Mouse (Mus musculus) lung, adult 18-20 months (tissue): Measurements from ENCODE around the gene Utp14b.

Experiments
- DNase-seq, 2 experiments: peaks; one replicate each; pipeline ENCODE4 v3.0.0; 2022; ENCODE audit warnings: mixed read lengths in 2 of 2

Utp14b gene

DNA sequence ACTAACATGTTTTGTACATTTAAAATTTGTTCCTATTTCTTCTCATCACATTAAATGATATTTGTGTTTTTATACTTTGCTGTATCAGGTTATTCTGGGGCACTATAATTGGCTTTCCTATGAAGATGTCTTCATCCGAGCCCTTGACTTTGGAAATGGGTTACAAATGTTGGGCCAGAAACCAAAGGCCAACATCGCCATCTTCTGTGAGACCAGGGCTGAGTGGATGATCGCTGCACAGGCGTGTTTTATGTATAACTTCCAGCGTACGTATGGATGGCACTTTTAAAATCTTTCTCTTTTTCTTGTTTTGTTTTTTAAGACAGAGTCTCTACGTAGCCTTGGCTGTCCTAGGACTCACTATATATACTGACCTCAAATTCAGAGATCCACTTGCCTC is 30.3 kb downstream of the Utp14b start:
- no peak for DNase-seq

DNA sequence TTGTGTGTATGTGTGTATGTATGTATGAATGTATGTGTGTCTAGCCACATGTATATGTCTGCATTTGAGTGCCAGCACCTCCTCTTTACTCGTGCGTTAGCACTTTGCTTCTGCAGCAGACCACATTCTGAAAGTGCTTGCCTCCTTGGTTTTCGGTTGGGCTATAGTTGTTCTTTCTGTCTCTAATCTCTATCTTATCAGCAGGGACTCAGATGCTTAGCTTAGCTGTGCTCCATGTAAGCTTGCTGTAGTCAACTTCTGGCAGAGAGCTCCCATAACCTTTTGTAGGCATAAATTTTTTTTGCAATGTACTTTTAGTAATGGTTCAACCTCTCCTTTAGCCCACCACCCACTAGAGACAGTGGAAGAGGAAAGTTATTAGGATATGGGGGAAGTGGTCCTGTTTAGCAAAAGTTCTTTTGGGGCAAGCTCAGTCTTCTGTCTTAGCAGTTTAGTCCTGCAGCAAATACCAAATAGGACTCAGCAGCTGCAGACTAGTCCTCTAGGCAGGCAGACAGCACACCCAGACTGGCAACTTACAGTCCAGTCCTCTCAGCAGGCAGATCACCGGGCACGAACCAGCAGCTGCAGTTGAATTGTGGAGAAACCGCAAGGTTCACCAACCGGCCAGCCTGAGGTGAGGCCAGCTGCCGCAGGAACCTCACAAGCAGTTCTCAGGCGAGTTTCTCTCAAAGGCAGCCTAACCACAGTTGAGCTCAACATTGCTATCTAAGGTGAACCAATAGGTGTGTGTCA is 36.8 kb downstream of the Utp14b start:
- DNase-seq: no peak

DNA sequence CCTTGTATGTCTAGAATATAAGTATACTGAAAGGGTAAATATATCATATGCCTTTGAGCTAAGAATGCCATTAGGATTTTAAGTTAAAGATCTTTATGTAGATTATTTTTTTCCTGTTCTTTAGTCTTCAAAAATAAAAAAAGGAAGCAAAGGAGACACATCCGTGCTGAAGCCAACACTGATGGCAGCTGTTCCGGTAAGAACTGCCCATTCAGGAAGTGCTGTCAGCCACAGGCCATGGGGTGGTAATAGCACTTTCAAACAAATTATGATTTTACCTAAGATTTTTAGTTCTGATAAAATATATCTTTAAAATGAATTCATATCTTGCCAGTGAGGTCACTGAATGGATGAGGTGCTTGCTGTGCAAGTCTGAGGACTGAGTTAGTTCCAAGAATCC is 38.5 kb downstream of the Utp14b start:
- no peak for DNase-seq

DNA sequence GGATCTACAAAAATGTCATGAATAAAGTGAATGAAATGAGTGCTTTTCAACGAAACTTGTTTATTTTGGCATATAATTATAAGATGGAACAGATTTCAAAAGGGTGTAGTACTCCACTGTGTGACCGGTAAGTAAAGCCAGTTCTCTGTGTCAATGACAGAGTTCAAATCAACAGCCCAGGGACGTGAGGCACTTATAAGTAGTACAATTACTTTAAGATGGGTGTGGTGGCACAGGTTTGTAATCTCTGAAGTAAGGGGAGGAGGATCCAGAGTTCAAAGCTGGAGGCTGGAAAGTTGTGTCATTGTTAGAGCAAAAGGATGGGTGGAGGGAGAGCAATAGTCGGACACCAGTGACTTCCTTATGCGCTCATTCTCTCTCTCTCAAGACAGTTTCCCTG is 39.1 kb downstream of the Utp14b start:
- no peak for DNase-seq

DNA sequence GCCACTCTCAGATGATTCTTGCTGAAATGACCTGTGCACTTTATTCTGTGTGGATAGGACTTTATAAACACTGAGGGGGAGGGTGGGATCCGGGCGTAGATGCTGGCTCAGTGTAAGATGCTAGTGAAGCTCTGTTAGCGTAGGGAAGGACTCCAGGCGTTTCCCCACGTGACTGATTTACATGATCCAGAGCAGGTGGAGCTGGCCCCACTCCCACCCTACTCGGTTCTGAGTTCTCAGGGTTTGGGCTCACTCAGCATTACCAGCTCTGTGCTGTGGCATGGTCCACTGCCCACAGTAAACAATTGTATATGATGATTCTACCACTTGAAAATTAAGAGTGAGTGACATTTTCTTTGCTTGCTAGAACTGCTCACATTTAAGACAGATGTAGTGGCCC is 40.3 kb downstream of the Utp14b start:
- no peak for DNase-seq

DNA sequence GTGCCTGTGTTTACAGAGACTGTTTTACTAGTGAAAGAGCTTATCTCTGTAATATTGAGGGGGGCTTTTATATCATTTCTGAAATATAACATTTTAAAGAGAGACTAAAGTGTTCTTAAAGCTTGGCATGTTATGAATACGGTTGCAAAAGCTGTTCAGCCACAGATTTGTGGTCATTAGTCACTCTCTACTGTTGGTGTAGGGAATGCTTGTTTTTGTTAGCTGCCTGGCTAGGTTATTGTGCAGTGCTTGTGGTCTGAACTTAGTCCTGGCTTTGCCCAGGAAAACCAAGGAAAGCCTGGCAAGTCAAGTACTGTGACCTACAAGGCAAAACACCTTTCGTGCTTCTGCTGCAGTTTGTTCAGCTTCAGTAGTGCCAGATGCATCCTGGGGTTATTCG is 43.9 kb downstream of the Utp14b start:
- DNase-seq: no peak

DNA sequence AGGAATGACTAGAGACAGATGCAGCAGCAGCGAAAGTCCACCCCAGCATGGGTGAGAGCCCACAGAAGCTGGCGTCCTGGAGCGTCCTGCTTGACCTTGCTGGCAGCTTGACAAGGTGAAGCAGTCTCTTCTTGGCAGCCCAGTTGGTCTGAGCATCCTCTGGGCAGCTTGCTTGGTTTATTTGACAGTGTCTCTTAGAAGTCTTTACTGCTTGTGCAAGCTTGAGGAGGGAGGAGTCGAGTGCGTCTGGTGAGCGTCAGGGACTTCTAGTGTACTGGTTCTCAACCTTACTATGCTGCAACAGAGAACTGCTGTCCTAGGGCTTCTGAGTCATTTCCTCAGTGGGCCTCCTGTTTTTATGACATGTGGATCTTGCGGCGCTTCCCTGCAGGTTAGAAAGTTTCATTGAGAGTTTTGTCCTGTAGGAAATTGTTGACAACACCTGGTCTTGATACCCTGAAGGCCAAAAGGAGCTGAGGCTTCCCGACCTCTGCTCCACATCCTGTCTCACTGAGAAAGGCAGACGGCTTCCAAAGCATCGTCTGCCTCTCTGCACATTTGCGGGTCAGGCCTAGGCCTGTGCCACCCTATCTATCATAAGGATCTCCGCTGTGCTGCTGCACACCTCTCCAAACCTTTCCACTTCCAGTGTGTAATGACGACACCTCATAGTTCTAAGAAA is 44.6 kb downstream of the Utp14b start:
- peak; percentile 13 to 28 for DNase-seq

DNA sequence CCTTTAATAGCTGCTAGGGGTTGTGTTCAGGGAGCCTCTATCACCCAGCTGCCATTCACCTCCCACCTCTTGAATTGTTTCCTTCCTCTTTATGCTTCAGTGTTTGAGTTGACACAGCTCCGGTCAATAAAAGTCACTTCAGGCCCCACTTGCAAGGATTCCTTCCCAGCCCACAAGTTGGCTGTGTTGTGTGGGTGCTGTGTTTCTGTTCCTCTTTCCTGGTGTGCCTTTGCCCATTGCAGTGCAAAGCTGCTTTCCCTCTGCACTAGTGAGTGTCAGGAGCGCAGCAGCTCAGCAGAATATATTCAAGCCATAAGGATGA is 45.1 kb downstream of the Utp14b start:
- DNase-seq: peak; percentile 38 to 43

DNA sequence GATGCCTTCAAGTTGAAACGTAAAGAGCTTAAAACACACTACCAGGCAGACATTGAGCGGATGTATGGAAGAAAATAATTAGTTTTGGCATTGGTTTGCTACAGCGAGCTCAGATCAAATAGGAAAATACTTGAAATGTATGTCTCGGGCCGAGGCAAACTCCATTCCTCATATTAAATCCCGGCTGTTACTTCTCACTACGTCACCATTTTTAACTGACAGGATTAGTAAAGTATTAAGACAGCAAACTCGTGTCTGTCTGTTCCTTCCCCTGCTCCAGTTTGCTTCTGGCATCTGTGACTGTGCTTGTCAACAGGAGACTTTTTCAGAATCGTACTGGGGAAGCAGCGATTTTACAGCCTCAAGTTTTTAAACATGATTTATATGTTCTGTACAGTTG is 48.5 kb downstream of the Utp14b start:
- DNase-seq: no peak

DNA sequence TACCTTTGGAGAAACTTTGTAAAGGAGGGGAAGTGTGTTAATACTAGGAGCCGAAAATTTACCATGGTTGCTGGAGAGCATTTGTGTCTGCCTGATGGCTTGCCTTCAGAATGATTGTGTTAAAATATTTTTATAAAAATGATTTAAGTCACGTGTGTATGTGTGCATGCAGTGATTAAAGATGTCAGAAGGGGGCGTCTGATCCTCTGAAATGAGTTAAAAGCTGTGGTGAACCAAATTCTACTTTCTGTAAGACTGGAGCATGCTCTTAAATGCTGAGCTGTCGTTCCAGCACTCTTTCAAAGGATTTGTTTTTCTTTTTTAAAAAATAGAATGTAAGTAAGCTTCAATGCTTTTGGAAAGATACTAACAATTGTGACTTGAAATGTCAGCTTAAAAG is 49.4 kb downstream of the Utp14b start:
- DNase-seq: no peak

DNA sequence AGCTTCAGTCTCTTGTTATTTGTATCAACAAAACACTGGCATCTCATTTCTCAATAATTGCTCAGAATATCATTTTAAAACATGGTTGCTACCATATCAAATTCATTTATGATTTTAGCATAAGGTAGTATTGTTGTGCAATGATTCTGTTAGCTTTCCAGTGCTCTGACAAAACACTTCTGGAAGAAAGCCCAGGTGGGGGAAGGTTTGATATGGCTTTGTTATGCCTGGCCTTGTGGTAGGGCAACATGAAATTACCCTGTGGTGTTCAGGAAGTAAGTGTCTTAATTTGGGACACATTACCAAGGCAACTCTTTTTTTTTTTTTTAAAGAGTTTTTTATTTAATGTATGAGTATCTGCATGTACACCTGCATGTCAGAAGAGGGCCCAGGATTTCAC is 52.2 kb downstream of the Utp14b start:
- peak in 1 of 2 experiments; percentile 62 for DNase-seq

DNA sequence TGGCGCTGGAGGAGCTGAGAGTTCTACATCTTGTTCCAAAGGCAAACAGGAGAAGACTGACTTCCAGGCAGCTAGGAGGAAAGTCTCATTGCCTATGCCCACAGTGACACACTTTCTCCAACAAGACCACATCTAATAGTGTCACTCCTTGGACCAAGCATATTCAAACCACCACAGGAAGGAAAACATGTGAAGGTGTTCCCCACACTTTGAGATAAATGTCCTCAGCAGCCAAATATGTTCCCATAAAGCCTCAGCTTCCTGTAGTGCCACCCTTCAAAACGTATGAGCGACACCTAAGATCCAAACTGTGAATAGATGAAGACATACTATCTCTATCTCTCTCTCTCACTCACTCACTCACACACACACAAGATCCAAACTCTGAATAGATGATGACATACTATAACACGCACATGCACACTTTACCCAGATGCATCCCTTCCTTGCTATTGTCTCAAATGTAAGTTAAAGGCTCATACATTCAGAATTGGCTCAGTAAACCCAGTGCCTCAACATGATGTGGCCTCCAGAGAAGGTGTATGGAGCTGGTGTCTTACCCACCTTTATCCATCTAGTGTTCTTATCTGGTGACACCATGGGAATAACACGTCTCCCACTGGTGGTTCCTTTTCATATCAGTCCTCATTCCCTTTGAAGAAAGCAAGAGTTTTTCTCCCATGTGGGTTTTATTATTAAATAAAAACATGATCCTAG is 52.9 kb downstream of the Utp14b start:
- DNase-seq: no peak
